Mouse (Mus musculus): Measurements from ENCODE around the gene Dlgap3.

DNA sequence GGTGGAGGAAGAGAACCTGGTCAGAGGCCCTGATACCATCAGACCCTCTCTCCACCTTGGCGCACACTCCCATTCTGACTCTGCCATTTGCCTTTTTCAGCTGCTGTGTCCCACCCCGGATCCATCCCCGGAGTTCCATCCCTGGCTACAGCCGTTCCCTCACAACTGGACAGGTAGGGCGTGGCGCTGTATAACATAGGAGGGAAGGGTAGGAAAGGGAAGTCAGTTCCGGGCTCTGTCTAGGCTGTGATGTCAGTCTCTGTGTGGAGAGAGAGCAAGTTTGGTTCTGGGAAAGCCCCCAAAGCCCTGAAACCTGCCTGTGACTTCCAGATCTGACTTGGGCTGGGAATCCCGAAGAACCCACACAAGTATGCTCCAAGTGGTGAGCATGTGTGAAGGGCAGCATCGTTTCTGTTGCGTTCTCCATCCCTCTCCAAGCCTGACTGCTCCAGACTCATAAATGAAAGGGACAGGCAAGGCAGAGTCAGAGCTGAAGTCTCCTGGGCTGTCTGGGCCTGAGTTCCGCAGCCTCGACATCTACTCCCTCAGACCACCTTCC lies 31.2 kb downstream of the Dlgap3 start:
- TF ChIP-seq CTCF (IDR thresholded peaks at IDR 0.05; ENCODE audit: borderline replicate concordance, control insufficient read depth, extremely low read depth, insufficient read depth, low read length, poor library complexity) (no peak), POLR2A (IDR thresholded peaks at IDR 0.05; ENCODE audit: control insufficient read depth, extremely low read depth, insufficient read depth, low read length, poor library complexity) (no peak)
